Mouse (Mus musculus) stomach, embryonic 14.5 days (tissue): Measurements from ENCODE around the gene Slc9a9. TPM values are rescaled to one million over a fixed set of nuclear protein-coding genes. Genes with fewer than 3 reads are reported as not detected.

Source experiments
- ATAC-seq: fragments of 200-750 bp; cut with Nextera tagmentation; 2 replicates; pipeline ENCODE4 v1.8.0; 2017; ENCODE audit warnings: low read depth, moderate TSS enrichment; ENCODE audit not compliant: insufficient number of reproducible peaks, insufficient read depth, low FRiP score
- H3K27ac ChIP-seq: fragments of 300-500 bp; sonication (generic); 2 replicates; pipeline ENCODE4 v1.5.1; 2014; ENCODE audit warnings: mild to moderate bottlenecking, low read length, moderate library complexity, mixed read lengths
- H3K27me3 ChIP-seq: fragments of 300-500 bp; sonication (generic); 2 replicates; pipeline ENCODE4 v1.6.1; 2014; ENCODE audit warnings: low read length, control low read depth, mixed read lengths; ENCODE audit not compliant: control insufficient read depth, insufficient read depth
- H3K36me3 ChIP-seq: fragments of 300-500 bp; sonication (generic); 2 replicates; pipeline ENCODE4 v1.6.1; 2014; ENCODE audit warnings: mild to moderate bottlenecking, control low read depth, low read length, moderate library complexity, mixed read lengths; ENCODE audit not compliant: control insufficient read depth, insufficient read depth
- H3K4me1 ChIP-seq: fragments of 300-500 bp; sonication (generic); 2 replicates; pipeline ENCODE4 v1.6.1; 2014; ENCODE audit warnings: low read length, control low read depth, mixed read lengths; ENCODE audit not compliant: control insufficient read depth, insufficient read depth
- H3K4me2 ChIP-seq: fragments of 300-500 bp; sonication (generic); replicated peaks from 2 replicates; pipeline ENCODE4 v1.6.1; 2014; ENCODE audit warnings: low read depth, low read length, control low read depth
- H3K4me3 ChIP-seq: fragments of 300-500 bp; sonication (generic); 2 replicates; pipeline ENCODE4 v1.5.1; 2014; ENCODE audit warnings: low read depth, low read length, control low read depth
- H3K9ac ChIP-seq: fragments of 300-500 bp; sonication (generic); replicated peaks from 2 replicates; pipeline ENCODE4 v1.6.1; 2014; ENCODE audit warnings: low read depth, mild to moderate bottlenecking, control low read depth, low read length, moderate library complexity, mixed read lengths
- H3K9me3 ChIP-seq: fragments of 300-500 bp; sonication (generic); 2 replicates; pipeline ENCODE4 v1.6.1; 2016; ENCODE audit warnings: low read depth, low read length, control low read depth; ENCODE audit not compliant: control insufficient read depth
- WGBS: fragments of 180-500 bp; shearing (Covaris S2); extraction: QIAGEN DNeasy Blood & Tissue Kit; methylation state at CpG from one replicate; pipeline ENCODE4 v1.1.7; 2014; 5-methylcytosine and 5-hydroxymethylcytosine counted together
- polyA plus RNA-seq: library from polyadenylated mRNA; unstranded; fragments of >200 nt; fragmentation: Nextera tagmentation; extraction: Ambion mirVana; gene quantifications from 2 replicates; pipeline ENCODE4 v1.2.1, GENCODE M21; 2014

Gene Slc9a9
- polyA plus RNA-seq, 1 experiment from 2014 or later = 4.2 TPM

GRCm38 (mm10) chr9:95109799-95110198 is 440.1 kb downstream of the Slc9a9 start:
- no peaks in the 10 kb centered on the region for H3K9me3 ChIP-seq
- H3K27ac ChIP-seq = no peak overlapping the region
- no peak overlapping the region for H3K4me2 ChIP-seq
- H3K4me1 ChIP-seq = no peaks in the 10 kb centered on the region
- no peak for ATAC-seq
- no peaks in the 10 kb centered on the region for H3K36me3 ChIP-seq
- no peak overlapping the region for H3K9ac ChIP-seq
- no peaks in the 10 kb centered on the region for H3K27me3 ChIP-seq
- H3K4me3 ChIP-seq = no peak overlapping the region

GRCm38 (mm10) chr9:95110768-95111167 is 441.1 kb downstream of the Slc9a9 start:
- Histone ChIP-seq H3K4me3 (no peak overlapping the region), H3K9ac (no peak overlapping the region), H3K4me1 (no peaks in the 10 kb centered on the region), H3K4me2 (no peak overlapping the region), H3K9me3 (no peaks in the 10 kb centered on the region), H3K27ac (no peak overlapping the region), H3K27me3 (no peaks in the 10 kb centered on the region), H3K36me3 (no peaks in the 10 kb centered on the region)
- no peak for ATAC-seq
- 72% methylated on average over 5 of the region's 5 CpGs for WGBS

GRCm38 (mm10) chr9:95111732-95112131 is 442.0 kb downstream of the Slc9a9 start:
- Histone ChIP-seq H3K4me3 (no peak overlapping the region), H3K4me1 (no peaks in the 10 kb centered on the region), H3K9ac (no peak overlapping the region), H3K9me3 (no peaks in the 10 kb centered on the region), H3K4me2 (no peak overlapping the region), H3K36me3 (no peaks in the 10 kb centered on the region), H3K27me3 (no peaks in the 10 kb centered on the region), H3K27ac (no peak overlapping the region)
- WGBS = 83% methylated on average over 1 of the region's 1 CpGs
- no peak for ATAC-seq

- no peak for ATAC-seq
- no peak overlapping the region for H3K9ac ChIP-seq
- WGBS = 39% methylated on average over 12 of the region's 12 CpGs
- H3K36me3 ChIP-seq = no peaks in the 10 kb centered on the region
- H3K4me2 ChIP-seq = no peak overlapping the region
- no peak overlapping the region for H3K4me3 ChIP-seq
- no peaks in the 10 kb centered on the region for H3K4me1 ChIP-seq
- H3K27me3 ChIP-seq = no peaks in the 10 kb centered on the region
- no peak overlapping the region for H3K27ac ChIP-seq
- H3K9me3 ChIP-seq = no peaks in the 10 kb centered on the region
Observed at GRCm38 (mm10) chr9:95113157-95114135, 443.7 kb downstream of the Slc9a9 start.

- no peak overlapping the region for H3K27ac ChIP-seq
- H3K4me3 ChIP-seq = no peak overlapping the region
- no peaks in the 10 kb centered on the region for H3K27me3 ChIP-seq
- H3K9me3 ChIP-seq = no peaks in the 10 kb centered on the region
- 65% methylated on average over 4 of the region's 4 CpGs for WGBS
- no peak for ATAC-seq
- no peak overlapping the region for H3K9ac ChIP-seq
- H3K4me1 ChIP-seq = no peaks in the 10 kb centered on the region
- H3K36me3 ChIP-seq = no peaks in the 10 kb centered on the region
- no peak overlapping the region for H3K4me2 ChIP-seq
Observed at GRCm38 (mm10) chr9:95120062-95120461, 450.4 kb downstream of the Slc9a9 start.

GRCm38 (mm10) chr9:95121151-95121835 is 451.6 kb downstream of the Slc9a9 start:
- no peaks in the 10 kb centered on the region for H3K27me3 ChIP-seq
- peak overlapping the region; percentile 8; the same call in 1 of the 2 replicates for H3K4me2 ChIP-seq
- no peak overlapping the region for H3K4me3 ChIP-seq
- H3K36me3 ChIP-seq = no peaks in the 10 kb centered on the region
- no peak overlapping the region for H3K9ac ChIP-seq
- 21% methylated on average over 11 of the region's 11 CpGs for WGBS
- H3K27ac ChIP-seq = peak overlapping the region; percentile 27; the same call in 1 of the 2 replicates
- H3K9me3 ChIP-seq = no peaks in the 10 kb centered on the region
- peak; percentile 71; the same call in 1 of the 2 replicates for ATAC-seq
- no peaks in the 10 kb centered on the region for H3K4me1 ChIP-seq

- no peak for ATAC-seq
- no peak overlapping the region for H3K27ac ChIP-seq
- H3K4me3 ChIP-seq = no peak overlapping the region
Observed at GRCm38 (mm10) chr9:95125683-95126082, 456.0 kb downstream of the Slc9a9 start.

GRCm38 (mm10) chr9:95127774-95128173 is 458.1 kb downstream of the Slc9a9 start:
- ATAC-seq = no peak
- Histone ChIP-seq H3K4me1 (no peaks in the 10 kb centered on the region), H3K9ac (no peak overlapping the region), H3K9me3 (no peaks in the 10 kb centered on the region), H3K4me3 (no peak overlapping the region), H3K36me3 (no peaks in the 10 kb centered on the region), H3K27me3 (no peaks in the 10 kb centered on the region), H3K4me2 (no peak overlapping the region), H3K27ac (no peak overlapping the region)
- 52% methylated on average over 2 of the region's 2 CpGs for WGBS

More at GRCm38 (mm10) chr9:95125683-95126082, 456.0 kb downstream of the Slc9a9 start:
- 34% methylated on average over 1 of the region's 1 CpGs for WGBS
- H3K4me2 ChIP-seq = no peak overlapping the region
- no peaks in the 10 kb centered on the region for H3K4me1 ChIP-seq
- H3K36me3 ChIP-seq = no peaks in the 10 kb centered on the region
- H3K27me3 ChIP-seq = no peaks in the 10 kb centered on the region
- no peak overlapping the region for H3K9ac ChIP-seq
- no peaks in the 10 kb centered on the region for H3K9me3 ChIP-seq
